Mouse (Mus musculus) myocyte (in vitro differentiated cells): ENCODE measurements at regions not wholly inside any gene's neighbourhood (a gene's known extent, or its start where the extent isn't known, plus 50 kb on each side); places are given as distances from the start of the nearest gene placed in this dataset.

ENCODE experiments used
- H3K27me3 ChIP-seq: one replicate; pipeline ENCODE4 v1.6.1; 2011; ENCODE audit not compliant: control insufficient read depth, insufficient read depth, insufficient read length
- H3K36me3 ChIP-seq: one replicate; pipeline ENCODE4 v1.6.1; 2011; ENCODE audit not compliant: control insufficient read depth, insufficient read depth
- H3K4me2 ChIP-seq: one replicate; pipeline ENCODE4 v1.6.1; 2011; ENCODE audit warnings: low read depth, control low read depth
- H3K4me3 ChIP-seq: one replicate; pipeline ENCODE4 v1.5.1; 2011; ENCODE audit warnings: mild to moderate bottlenecking, control low read depth, moderate library complexity
- H3K79me2 ChIP-seq: one replicate; pipeline ENCODE4 v1.6.1; 2011; ENCODE audit not compliant: control insufficient read depth, insufficient read depth
- H3ac ChIP-seq: one replicate; pipeline ENCODE4 v1.6.1; 2011; ENCODE audit not compliant: control insufficient read depth, insufficient read length
- CEBPB ChIP-seq: IDR thresholded peaks from 2 replicates; pipeline ENCODE4 v1.6.1; 2011; ENCODE audit warnings: mild to moderate bottlenecking, moderate library complexity; ENCODE audit not compliant: poor library complexity, insufficient read depth, severe bottlenecking
- E2F4 ChIP-seq: IDR thresholded peaks from one replicate; pipeline ENCODE4 v1.6.1; 2011; ENCODE audit warnings: mild to moderate bottlenecking, control low read depth, moderate library complexity; ENCODE audit not compliant: insufficient read depth
- MAX ChIP-seq: IDR thresholded peaks from one replicate; pipeline ENCODE4 v1.6.1; 2011; ENCODE audit warnings: low read depth, mild to moderate bottlenecking, control low read depth
- MYOD1 ChIP-seq, 3 experiments: IDR thresholded peaks; one replicate each; pipeline ENCODE4 v1.6.1; 2011; ENCODE audit warnings: control low read depth in 2 of 3, low read depth in 2 of 3, mild to moderate bottlenecking in 2 of 3, moderate library complexity in 1 of 3; ENCODE audit not compliant: insufficient read length in 2 of 3, control insufficient read depth in 1 of 3
- MYOG ChIP-seq, 3 experiments: IDR thresholded peaks; one replicate each; pipeline ENCODE4 v1.6.1; 2011; ENCODE audit warnings: control low read depth in 2 of 3, low read depth in 2 of 3, mild to moderate bottlenecking in 2 of 3; ENCODE audit not compliant: insufficient read length in 2 of 3, control insufficient read depth in 1 of 3, insufficient read depth in 1 of 3
- POLR2A ChIP-seq: IDR thresholded peaks from one replicate; pipeline ENCODE4 v1.6.1; 2011; ENCODE audit warnings: low read depth, mild to moderate bottlenecking, control low read depth, moderate library complexity; ENCODE audit not compliant: insufficient read length
- POLR2AphosphoS2 ChIP-seq: IDR thresholded peaks from one replicate; pipeline ENCODE4 v1.6.1; 2011; ENCODE audit warnings: low read depth, control low read depth; ENCODE audit not compliant: insufficient read length
- REST ChIP-seq: IDR thresholded peaks from one replicate; pipeline ENCODE4 v1.6.1; 2011; ENCODE audit warnings: mild to moderate bottlenecking, control low read depth, moderate library complexity; ENCODE audit not compliant: insufficient read depth, insufficient read length
- SRF ChIP-seq: IDR thresholded peaks from one replicate; pipeline ENCODE4 v1.6.1; 2011; ENCODE audit warnings: low read depth; ENCODE audit not compliant: control insufficient read depth, insufficient read length
- TCF12 ChIP-seq: IDR thresholded peaks from one replicate; pipeline ENCODE4 v1.6.1; 2011; ENCODE audit warnings: mild to moderate bottlenecking, control low read depth; ENCODE audit not compliant: poor library complexity, insufficient read depth, severe bottlenecking
- TCF3 ChIP-seq: IDR thresholded peaks from one replicate; pipeline ENCODE4 v1.6.1; 2011; ENCODE audit warnings: low read depth, control low read depth; ENCODE audit not compliant: insufficient read length
- USF1 ChIP-seq: IDR thresholded peaks from one replicate; pipeline ENCODE4 v1.6.1; 2011; ENCODE audit warnings: low read depth, mild to moderate bottlenecking, control low read depth, moderate library complexity

DNA sequence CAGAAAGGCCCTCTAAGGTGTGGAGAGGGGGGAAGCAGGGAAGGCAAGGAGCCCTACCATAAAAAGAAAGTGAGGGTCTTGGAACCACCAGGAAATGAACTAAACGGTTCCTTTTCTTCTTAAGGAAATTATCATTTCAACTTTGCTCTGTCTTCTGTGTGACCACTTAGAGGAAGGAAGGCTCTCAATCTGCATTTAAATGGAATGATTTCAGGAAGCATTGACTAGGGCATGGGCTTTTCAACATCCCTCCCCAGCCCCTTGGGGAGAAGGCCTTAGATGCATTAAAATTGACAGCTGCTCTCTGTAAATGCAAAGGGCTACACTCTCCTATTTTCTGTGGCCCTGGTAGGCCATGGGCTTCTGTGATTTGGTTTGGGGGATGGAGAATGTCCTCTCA lies 103.5 kb upstream of the Kirrel3 start:
- Histone ChIP-seq H3K4me2 (no peak overlapping the region), H3ac (no peak overlapping the region), H3K4me3 (no peak overlapping the region), H3K27me3 (no peaks in the 10 kb centered on the region), H3K79me2 (no peaks in the 10 kb centered on the region), H3K36me3 (no peaks in the 10 kb centered on the region)
- no peak for TF ChIP-seq SRF
- no peak for TF ChIP-seq MAX
- TF ChIP-seq POLR2A: no peak
- no peak for TF ChIP-seq CEBPB

DNA sequence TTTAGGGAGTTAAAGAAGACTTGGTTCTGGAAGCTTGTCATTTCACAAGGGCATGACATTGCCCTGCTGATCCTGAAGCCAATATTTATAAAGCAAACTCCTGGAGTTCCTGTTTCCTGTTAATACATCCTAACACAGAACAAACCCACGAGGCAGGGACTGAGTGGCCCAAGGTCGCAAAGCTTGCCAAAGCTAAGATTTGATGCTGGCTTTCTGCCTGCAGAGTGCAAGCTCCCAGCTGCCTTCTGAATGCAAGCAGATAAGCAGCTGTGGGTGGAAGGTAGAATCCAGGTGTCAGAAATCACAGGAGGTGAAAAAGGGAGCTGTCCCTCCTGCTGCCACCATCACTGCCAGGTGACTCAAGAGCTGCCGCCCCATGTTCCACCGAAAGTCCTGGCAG lies 99.6 kb upstream of the Kirrel3 start:
- Histone ChIP-seq H3K4me3 (no peak overlapping the region), H3K4me2 (no peak overlapping the region), H3ac (no peak overlapping the region), H3K36me3 (no peaks in the 10 kb centered on the region), H3K79me2 (no peaks in the 10 kb centered on the region), H3K27me3 (no peaks in the 10 kb centered on the region)
- no peak for TF ChIP-seq POLR2AphosphoS2
- no peak for TF ChIP-seq TCF3
- TF ChIP-seq MYOD1 (IDR thresholded peaks at IDR 0.05; ENCODE audit: control insufficient read depth in 1 of 3, insufficient read length in 2 of 3, low read depth in 2 of 3): no peak
- no peak for TF ChIP-seq MYOG (IDR thresholded peaks at IDR 0.05; ENCODE audit: control insufficient read depth in 1 of 3, insufficient read depth in 1 of 3, insufficient read length in 2 of 3, low read depth in 2 of 3)
- TF ChIP-seq CEBPB: no peak
- TF ChIP-seq USF1: no peak
- TF ChIP-seq E2F4: no peak
- TF ChIP-seq POLR2A: no peak
- TF ChIP-seq REST: no peak
- TF ChIP-seq MAX: no peak
- TF ChIP-seq TCF12: no peak
- no peak for TF ChIP-seq SRF

DNA sequence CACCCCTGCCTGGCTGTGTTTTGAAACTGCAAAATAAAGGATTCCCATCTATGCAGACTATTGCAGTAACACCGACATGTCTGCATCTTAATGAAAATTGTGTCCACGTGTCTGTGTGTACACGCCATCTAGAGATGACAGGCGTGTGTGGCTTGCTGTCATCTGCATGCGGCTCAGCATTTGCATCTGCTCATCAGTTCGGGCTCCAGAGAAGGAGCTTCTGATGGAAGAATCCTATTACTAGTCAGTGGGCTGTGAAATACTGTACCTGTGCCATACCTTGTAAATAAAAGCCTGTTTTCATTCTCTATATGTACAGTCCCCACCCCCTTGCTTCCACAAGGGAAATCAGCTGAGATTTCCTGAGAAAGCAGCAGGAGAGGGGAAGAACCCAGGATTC lies 92.7 kb upstream of the Kirrel3 start:
- Histone ChIP-seq H3K27me3 (no peaks in the 10 kb centered on the region), H3K79me2 (no peaks in the 10 kb centered on the region), H3ac (no peak overlapping the region), H3K4me3 (no peak overlapping the region), H3K4me2 (no peak overlapping the region), H3K36me3 (no peaks in the 10 kb centered on the region)
- no peak for TF ChIP-seq POLR2A
- no peak for TF ChIP-seq MYOG (IDR thresholded peaks at IDR 0.05; ENCODE audit: control insufficient read depth in 1 of 3, insufficient read depth in 1 of 3, insufficient read length in 2 of 3, low read depth in 2 of 3)
- no peak for TF ChIP-seq E2F4
- TF ChIP-seq MYOD1 (IDR thresholded peaks at IDR 0.05; ENCODE audit: control insufficient read depth in 1 of 3, insufficient read length in 2 of 3, low read depth in 2 of 3): no peak
- TF ChIP-seq CEBPB: no peak
- TF ChIP-seq USF1: no peak
- TF ChIP-seq TCF3: no peak
- no peak for TF ChIP-seq MAX
- TF ChIP-seq POLR2AphosphoS2: no peak
- no peak for TF ChIP-seq SRF
- no peak for TF ChIP-seq TCF12
- TF ChIP-seq REST: no peak

DNA sequence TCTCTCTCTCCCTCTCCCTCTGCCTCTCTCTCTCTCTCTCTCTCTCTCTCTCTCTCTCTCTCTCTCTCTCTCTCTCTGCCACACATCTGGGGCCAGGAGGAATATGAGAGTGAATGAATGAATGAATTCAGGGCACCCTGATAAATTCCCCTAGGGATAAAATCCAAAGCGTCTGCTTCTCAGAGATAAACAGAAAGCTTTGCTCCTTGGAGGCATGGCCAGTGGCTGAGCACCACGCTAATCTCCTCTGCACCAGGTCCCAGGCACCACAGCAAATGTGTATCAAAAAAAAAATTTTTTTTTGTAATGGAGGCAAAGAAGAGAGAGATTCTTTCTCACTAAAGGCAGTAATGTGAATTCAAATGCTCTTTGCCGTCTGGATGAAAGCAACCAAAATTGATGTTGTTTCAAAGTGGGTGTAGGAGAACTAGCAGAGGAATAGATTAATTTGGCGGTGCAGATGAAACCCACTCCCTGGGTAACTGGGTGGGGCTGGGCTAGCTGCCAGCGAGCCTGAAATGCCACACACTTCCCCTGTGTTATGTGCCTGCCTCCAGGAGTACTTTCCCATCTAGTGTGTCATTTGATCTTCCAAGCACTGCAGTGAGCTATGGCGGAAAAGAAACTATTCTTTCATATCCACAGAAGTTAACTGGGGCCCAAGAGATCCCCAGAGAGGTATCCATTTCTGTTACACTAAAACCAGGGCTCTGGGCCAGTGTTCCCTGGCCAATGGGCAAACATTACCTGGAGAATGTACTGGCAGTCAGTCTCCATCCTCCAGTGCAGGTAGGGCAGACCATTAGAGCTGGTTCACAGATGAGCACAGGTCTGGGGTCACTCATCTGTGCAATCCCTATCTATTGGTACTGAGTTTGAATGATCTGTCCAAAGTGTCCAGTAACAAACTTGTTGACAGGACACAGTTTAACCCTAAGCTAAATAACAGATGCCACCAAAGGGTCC lies 89.6 kb upstream of the Kirrel3 start:
- TF ChIP-seq MYOD1 (IDR thresholded peaks at IDR 0.05; ENCODE audit: control insufficient read depth in 1 of 3, insufficient read length in 2 of 3, low read depth in 2 of 3): no peak
- Histone ChIP-seq H3K4me3 (no peak overlapping the region), H3K36me3 (no peaks in the 10 kb centered on the region), H3K4me2 (peak overlapping the region; percentile 10), H3K79me2 (no peaks in the 10 kb centered on the region), H3ac (no peak overlapping the region), H3K27me3 (no peaks in the 10 kb centered on the region)

DNA sequence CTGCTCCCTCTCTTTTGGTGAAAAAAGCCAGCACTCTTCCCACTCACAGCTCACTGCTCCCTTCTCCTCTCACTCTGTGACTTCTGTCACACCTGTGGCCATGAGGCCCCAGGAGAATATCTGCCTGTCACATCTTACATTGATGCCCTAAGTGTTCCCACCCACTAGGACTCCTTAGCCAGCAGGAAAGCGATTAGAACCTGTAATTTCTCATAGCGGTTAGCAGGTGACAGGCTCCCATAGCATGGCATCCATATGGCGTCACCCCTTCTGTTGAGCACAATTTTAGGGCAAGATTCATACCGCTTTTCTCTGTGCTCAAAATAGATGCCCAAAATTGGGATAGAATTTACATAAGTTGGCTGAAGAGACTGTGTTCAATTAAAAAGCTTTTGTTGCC lies 74.0 kb upstream of the Kirrel3 start:
- no peaks in the 10 kb centered on the region for H3K79me2 ChIP-seq
- H3K36me3 ChIP-seq: no peaks in the 10 kb centered on the region
- H3K4me3 ChIP-seq: no peak overlapping the region
- H3K4me2 ChIP-seq: no peak overlapping the region
- H3ac ChIP-seq: no peak overlapping the region
- no peak for TF ChIP-seq SRF
- no peak for TF ChIP-seq USF1
- H3K27me3 ChIP-seq: peaks cover 5% of the 10 kb centered on the region
